Mouse (Mus musculus): ENCODE results near the gene Lrch1. TPM values are rescaled to one million over a fixed set of nuclear protein-coding genes. Genes with fewer than 3 reads are reported as not detected.

Lrch1 gene
- polyA plus RNA-seq, 1 experiment from 2014 or later, result 12.5 TPM

- no peaks in the 10 kb centered on the region for H3K36me3 ChIP-seq (ENCODE audit: control insufficient read depth, insufficient read depth)
- no peak for ATAC-seq (replicated peaks; ENCODE audit: extremely low read depth, insufficient read depth, low FRiP score)
- no peaks in the 10 kb centered on the region for H3K27me3 ChIP-seq (ENCODE audit: control insufficient read depth, insufficient read depth, low read length)
- H3K4me1 ChIP-seq (ENCODE audit: control insufficient read depth, insufficient read depth, low read length), result peaks cover 48% of the 10 kb centered on the region
- WGBS, result 82% methylated on average over 5 of the region's 5 CpGs
- no peak overlapping the region for H3K4me2 ChIP-seq (ENCODE audit: low read depth, low read length)
- no peak overlapping the region for H3K4me3 ChIP-seq (ENCODE audit: low read length)
- H3K27ac ChIP-seq (ENCODE audit: low read length), result peak overlapping the region; percentile 41; the same call in 1 of the 2 replicates
- H3K9me3 ChIP-seq (replicated peaks; ENCODE audit: control insufficient read depth, low read length), result no peaks in the 10 kb centered on the region
- H3K9ac ChIP-seq (ENCODE audit: low read length), result no peak overlapping the region
Observed at GRCm38 (mm10) chr14:74864805-74865483, 82.7 kb downstream of the Lrch1 start.

- H3K4me1 ChIP-seq (ENCODE audit: control insufficient read depth, insufficient read depth, low read length), result peaks cover 18% of the 10 kb centered on the region
- no peaks in the 10 kb centered on the region for H3K27me3 ChIP-seq (ENCODE audit: control insufficient read depth, insufficient read depth, low read length)
- H3K4me3 ChIP-seq (ENCODE audit: low read length), result no peak overlapping the region
- H3K27ac ChIP-seq (ENCODE audit: low read length), result no peak overlapping the region
- no peak overlapping the region for H3K4me2 ChIP-seq (ENCODE audit: low read depth, low read length)
- ATAC-seq (replicated peaks; ENCODE audit: extremely low read depth, insufficient read depth, low FRiP score), result no peak
- peaks cover 11% of the 10 kb centered on the region for H3K36me3 ChIP-seq (ENCODE audit: control insufficient read depth, insufficient read depth)
- no peak overlapping the region for H3K9ac ChIP-seq (ENCODE audit: low read length)
- H3K9me3 ChIP-seq (replicated peaks; ENCODE audit: control insufficient read depth, low read length), result no peaks in the 10 kb centered on the region
- WGBS, result 83% methylated on average over 9 of the region's 9 CpGs
Observed at GRCm38 (mm10) chr14:74861456-74861855, 86.2 kb downstream of the Lrch1 start.

DNA sequence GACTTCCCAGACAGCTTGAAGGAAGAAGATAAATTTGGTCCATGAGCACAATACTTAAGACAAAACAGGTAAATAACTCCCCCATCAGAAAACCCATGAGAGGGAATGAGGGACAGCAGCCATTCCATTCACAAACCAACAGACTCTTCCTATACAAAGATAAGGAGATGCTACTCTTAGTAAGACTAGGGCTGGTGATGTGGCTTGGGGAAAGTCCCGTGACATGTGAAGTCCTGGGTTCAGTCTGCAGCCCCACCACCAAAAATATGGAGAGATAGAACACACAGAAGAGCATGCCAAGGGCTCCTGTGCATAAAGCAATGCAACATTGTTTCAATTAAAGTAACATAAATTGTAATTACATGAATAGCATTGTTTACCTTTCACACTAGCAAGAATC, 88.5 kb downstream of the Lrch1 start:
- no peaks in the 10 kb centered on the region for H3K9me3 ChIP-seq (replicated peaks; ENCODE audit: control insufficient read depth, low read length)
- H3K9ac ChIP-seq (ENCODE audit: low read length), result no peak overlapping the region
- H3K4me1 ChIP-seq (ENCODE audit: control insufficient read depth, insufficient read depth, low read length), result peaks cover 2% of the 10 kb centered on the region; the same call in 1 of the 2 replicates
- no peak overlapping the region for H3K27ac ChIP-seq (ENCODE audit: low read length)
- WGBS, result 80% methylated on average over 1 of the region's 1 CpGs
- H3K4me2 ChIP-seq (ENCODE audit: low read depth, low read length), result no peak overlapping the region
- no peak overlapping the region for H3K4me3 ChIP-seq (ENCODE audit: low read length)
- ATAC-seq (replicated peaks; ENCODE audit: extremely low read depth, insufficient read depth, low FRiP score), result no peak
- H3K27me3 ChIP-seq (ENCODE audit: control insufficient read depth, insufficient read depth, low read length), result no peaks in the 10 kb centered on the region
- peaks cover 16% of the 10 kb centered on the region for H3K36me3 ChIP-seq (ENCODE audit: control insufficient read depth, insufficient read depth)

- Histone ChIP-seq H3K4me3 (ENCODE audit: low read length) (no peak overlapping the region), H3K36me3 (ENCODE audit: control insufficient read depth, insufficient read depth) (peaks cover 16% of the 10 kb centered on the region), H3K4me2 (ENCODE audit: low read depth, low read length) (no peak overlapping the region), H3K27me3 (ENCODE audit: control insufficient read depth, insufficient read depth, low read length) (no peaks in the 10 kb centered on the region), H3K9ac (ENCODE audit: low read length) (no peak overlapping the region), H3K4me1 (ENCODE audit: control insufficient read depth, insufficient read depth, low read length) (peaks cover 28% of the 10 kb centered on the region), H3K9me3 (replicated peaks; ENCODE audit: control insufficient read depth, low read length) (no peaks in the 10 kb centered on the region), H3K27ac (ENCODE audit: low read length) (no peak overlapping the region)
- ATAC-seq (replicated peaks; ENCODE audit: extremely low read depth, insufficient read depth, low FRiP score), result no peak
- WGBS, result 87% methylated on average over 8 of the region's 8 CpGs
Observed at GRCm38 (mm10) chr14:74855429-74855828, 92.2 kb downstream of the Lrch1 start.

DNA sequence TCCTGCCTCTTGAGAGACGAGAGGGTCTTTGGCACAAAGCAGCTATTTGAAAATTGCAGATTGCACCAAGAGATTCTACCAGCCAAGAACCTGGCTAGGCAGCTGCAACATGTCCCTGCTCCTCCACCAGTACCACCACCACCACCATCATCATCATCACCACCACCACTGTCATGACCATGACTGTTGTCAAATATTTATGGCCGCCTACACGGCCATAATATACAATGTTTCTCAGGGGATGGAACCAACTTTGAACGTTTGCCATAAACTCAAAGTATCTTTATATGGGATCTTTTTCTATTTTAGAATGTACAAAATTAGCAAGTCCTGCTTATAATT, 93.9 kb downstream of the Lrch1 start:
- Histone ChIP-seq H3K4me2 (ENCODE audit: low read depth, low read length) (peak overlapping the region; percentile 41), H3K27me3 (ENCODE audit: control insufficient read depth, insufficient read depth, low read length) (no peaks in the 10 kb centered on the region), H3K9me3 (replicated peaks; ENCODE audit: control insufficient read depth, low read length) (no peaks in the 10 kb centered on the region), H3K36me3 (ENCODE audit: control insufficient read depth, insufficient read depth) (peaks cover 16% of the 10 kb centered on the region), H3K27ac (ENCODE audit: low read length) (peak overlapping the region; percentile 90), H3K4me3 (ENCODE audit: low read length) (no peak overlapping the region), H3K4me1 (ENCODE audit: control insufficient read depth, insufficient read depth, low read length) (peaks cover 33% of the 10 kb centered on the region), H3K9ac (ENCODE audit: low read length) (peak overlapping the region; percentile 35; the same call in 1 of the 2 replicates)
- ATAC-seq (replicated peaks; ENCODE audit: extremely low read depth, insufficient read depth, low FRiP score), result no peak
- WGBS, result 63% methylated on average over 4 of the region's 4 CpGs

- Histone ChIP-seq H3K27me3 (ENCODE audit: control insufficient read depth, insufficient read depth, low read length) (no peaks in the 10 kb centered on the region), H3K4me1 (ENCODE audit: control insufficient read depth, insufficient read depth, low read length) (peaks cover 38% of the 10 kb centered on the region), H3K9ac (ENCODE audit: low read length) (peak overlapping the region; percentile 35), H3K36me3 (ENCODE audit: control insufficient read depth, insufficient read depth) (peaks cover 16% of the 10 kb centered on the region), H3K4me2 (ENCODE audit: low read depth, low read length) (peak overlapping the region; percentile 41), H3K27ac (ENCODE audit: low read length) (peak overlapping the region; percentile 90), H3K4me3 (ENCODE audit: low read length) (no peak overlapping the region), H3K9me3 (replicated peaks; ENCODE audit: control insufficient read depth, low read length) (no peaks in the 10 kb centered on the region)
- ATAC-seq (replicated peaks; ENCODE audit: extremely low read depth, insufficient read depth, low FRiP score), result peak; percentile 61
- 22% methylated on average over 16 of the region's 16 CpGs for WGBS
Observed at GRCm38 (mm10) chr14:74852965-74853758, 94.5 kb downstream of the Lrch1 start.

DNA sequence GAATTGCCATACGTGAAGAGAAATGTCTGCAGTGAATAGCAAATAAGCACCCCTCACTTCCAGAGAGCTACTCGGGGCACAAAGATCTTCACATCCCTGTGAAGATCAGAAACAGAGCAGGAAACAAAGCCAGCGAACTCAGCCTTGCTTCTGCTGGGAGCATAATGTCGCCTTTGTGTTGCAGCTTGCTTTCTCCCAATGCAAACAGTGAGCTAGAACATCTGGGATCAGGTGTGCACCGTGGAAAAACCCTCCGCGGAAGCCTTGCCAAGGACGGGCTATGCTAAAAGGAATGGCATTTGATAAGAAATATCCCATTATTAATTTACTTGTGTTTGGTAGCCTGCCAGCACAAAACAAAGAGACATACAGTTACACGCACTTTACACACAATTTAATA, 95.8 kb downstream of the Lrch1 start:
- ATAC-seq (replicated peaks; ENCODE audit: extremely low read depth, insufficient read depth, low FRiP score), result no peak
- H3K9me3 ChIP-seq (replicated peaks; ENCODE audit: control insufficient read depth, low read length), result no peaks in the 10 kb centered on the region
- no peak overlapping the region for H3K4me3 ChIP-seq (ENCODE audit: low read length)
- H3K4me1 ChIP-seq (ENCODE audit: control insufficient read depth, insufficient read depth, low read length), result peaks cover 49% of the 10 kb centered on the region
- H3K27ac ChIP-seq (ENCODE audit: low read length), result peak overlapping the region; percentile 90
- H3K4me2 ChIP-seq (ENCODE audit: low read depth, low read length), result no peak overlapping the region
- WGBS, result 55% methylated on average over 9 of the region's 9 CpGs
- H3K9ac ChIP-seq (ENCODE audit: low read length), result no peak overlapping the region
- H3K36me3 ChIP-seq (ENCODE audit: control insufficient read depth, insufficient read depth), result peaks cover 8% of the 10 kb centered on the region
- no peaks in the 10 kb centered on the region for H3K27me3 ChIP-seq (ENCODE audit: control insufficient read depth, insufficient read depth, low read length)

DNA sequence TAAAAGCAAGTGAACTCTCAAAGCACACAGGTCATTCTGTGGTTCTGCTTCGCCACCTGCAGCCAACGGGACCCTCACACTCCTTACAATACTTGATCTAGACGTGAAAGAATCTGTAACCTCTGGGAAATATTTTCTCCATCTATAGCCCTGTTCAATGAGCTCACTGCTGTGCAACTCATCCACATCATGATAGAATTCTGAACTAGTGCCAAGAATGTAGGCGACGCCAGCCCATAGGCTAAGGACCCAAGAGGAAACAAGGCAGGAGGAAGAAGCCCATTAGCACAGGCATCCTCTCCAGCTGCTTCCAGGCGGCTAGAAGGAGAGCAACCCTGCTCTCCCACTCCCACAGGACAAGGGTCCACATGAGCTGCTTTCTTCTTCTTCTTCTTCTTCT, 98.7 kb downstream of the Lrch1 start:
- 19% methylated on average over 6 of the region's 6 CpGs for WGBS
- H3K9ac ChIP-seq (ENCODE audit: low read length), result no peak overlapping the region
- peaks cover 64% of the 10 kb centered on the region for H3K4me1 ChIP-seq (ENCODE audit: control insufficient read depth, insufficient read depth, low read length)
- no peak overlapping the region for H3K4me2 ChIP-seq (ENCODE audit: low read depth, low read length)
- ATAC-seq (replicated peaks; ENCODE audit: extremely low read depth, insufficient read depth, low FRiP score), result peak; percentile 30
- peak overlapping the region; percentile 94 for H3K27ac ChIP-seq (ENCODE audit: low read length)
- H3K36me3 ChIP-seq (ENCODE audit: control insufficient read depth, insufficient read depth), result no peaks in the 10 kb centered on the region
- no peak overlapping the region for H3K4me3 ChIP-seq (ENCODE audit: low read length)
- H3K9me3 ChIP-seq (replicated peaks; ENCODE audit: control insufficient read depth, low read length), result no peaks in the 10 kb centered on the region
- H3K27me3 ChIP-seq (ENCODE audit: control insufficient read depth, insufficient read depth, low read length), result no peaks in the 10 kb centered on the region

GRCm38 (mm10) chr14:74848224-74848623, 99.5 kb downstream of the Lrch1 start:
- peak overlapping the region; percentile 94 for H3K27ac ChIP-seq (ENCODE audit: low read length)
- H3K9ac ChIP-seq (ENCODE audit: low read length), result no peak overlapping the region
- no peaks in the 10 kb centered on the region for H3K27me3 ChIP-seq (ENCODE audit: control insufficient read depth, insufficient read depth, low read length)
- no peak overlapping the region for H3K4me2 ChIP-seq (ENCODE audit: low read depth, low read length)
- H3K9me3 ChIP-seq (replicated peaks; ENCODE audit: control insufficient read depth, low read length), result no peaks in the 10 kb centered on the region
- peaks cover 56% of the 10 kb centered on the region for H3K4me1 ChIP-seq (ENCODE audit: control insufficient read depth, insufficient read depth, low read length)
- 92% methylated on average over 5 of the region's 5 CpGs for WGBS
- no peak for ATAC-seq (replicated peaks; ENCODE audit: extremely low read depth, insufficient read depth, low FRiP score)
- H3K4me3 ChIP-seq (ENCODE audit: low read length), result no peak overlapping the region
- no peaks in the 10 kb centered on the region for H3K36me3 ChIP-seq (ENCODE audit: control insufficient read depth, insufficient read depth)
